Mouse (Mus musculus) kidney, adult 2 months (tissue): ENCODE results near the gene Aco2.

Experiments
- CTCF ChIP-seq: fragments of 200-500 bp; conservative IDR thresholded peaks from 2 replicates; pipeline ENCODE4 v1.5.1; 2011; ENCODE audit warnings: low read depth, mild to moderate bottlenecking, control low read depth, low read length, moderate library complexity, mixed read lengths; ENCODE audit not compliant: insufficient read depth, insufficient read length
- POLR2A ChIP-seq: fragments of 200-500 bp; IDR thresholded peaks from one replicate; pipeline ENCODE4 v1.6.1; 2011; ENCODE audit warnings: low read depth, low read length, control low read depth

GRCm38 (mm10) chr15:81954151-81954583 lies 82.1 kb downstream of the Aco2 start:
- no peak for TF ChIP-seq CTCF
- no peak for TF ChIP-seq POLR2A
